ENCODE assay signal across 14 mouse cellular contexts in genomic region chr17:31613086-31613755, GRCm38 (mm10). TPM values are rescaled to one million over a fixed set of nuclear protein-coding genes. Genes with fewer than 3 reads are reported as not detected.
DNase-seq lines count a peak whose midpoint lies in the region; ATAC-seq and TF ChIP-seq lines count a peak whose summit lies in the region.
"Had no signal": no experiment of that assay in that cellular context is flagged by ENCODE, and none has a peak within 500 bp of the region (broad histone marks: within the 10 kb centered on the region; RNA-seq: fewer than 3 reads in every experiment).

No protein-coding gene starts in this region.

- intact Hi-C loops in heart, postnatal 36 days (cut with DNase I): no loop called here

- H3K4me3 ChIP-seq in lung, embryonic 14.5 days (ENCODE audit: low read depth, low read length): no peak overlapping the region
- H3K4me3 ChIP-seq in lung, adult 2 months (replicated peaks; ENCODE audit: extremely low read depth, low read depth, low read length): no peak overlapping the region
- H3K4me3 ChIP-seq in liver, postnatal 0 days (ENCODE audit: low read depth, low read length): no peak overlapping the region
- H3K4me3 ChIP-seq: embryonic facial prominence, embryonic 12.5 days; layer of hippocampus, adult 2 months; liver, embryonic 15.5 days; midbrain, embryonic 13.5 days had no signal

- no peak for ATAC-seq in lung, embryonic 14.5 days (ENCODE audit: insufficient read depth)
- 0 out of 2 replicates have a peak, but pooled peaks have one; percentile 30 for ATAC-seq in megakaryocyte-erythroid progenitor cell, adult 5-6 weeks (replicated peaks; ENCODE audit: low FRiP score, low TSS enrichment, poor library complexity, severe bottlenecking)
- no peak for ATAC-seq in liver, postnatal 0 days
- no peak for ATAC-seq in frontal cortex, adult (ENCODE audit: low TSS enrichment)
- ATAC-seq: intestine, postnatal 0 days; midbrain, embryonic 13.5 days had no signal

- H3K27ac ChIP-seq in lung, embryonic 14.5 days (ENCODE audit: low read depth): no peak overlapping the region
- no peak overlapping the region for H3K27ac ChIP-seq in liver, postnatal 0 days (ENCODE audit: low read depth)
- H3K27ac ChIP-seq: embryonic facial prominence, embryonic 12.5 days; layer of hippocampus, adult 2 months; liver, embryonic 15.5 days; midbrain, embryonic 13.5 days had no signal

- TF ChIP-seq POLR2A in lung, adult 2 months (IDR thresholded peaks at IDR 0.05; ENCODE audit: borderline replicate concordance, extremely low read depth, low read depth, low read length): no peak

- no peaks in the 10 kb centered on the region for H3K4me1 ChIP-seq in lung, embryonic 14.5 days (ENCODE audit: insufficient read depth)
- no peaks in the 10 kb centered on the region for H3K4me1 ChIP-seq in lung, adult 2 months (ENCODE audit: control insufficient read depth, insufficient read depth, low read length)
- no peaks in the 10 kb centered on the region for H3K4me1 ChIP-seq in liver, postnatal 0 days (ENCODE audit: insufficient read depth)
- H3K4me1 ChIP-seq: embryonic facial prominence, embryonic 12.5 days; liver, embryonic 15.5 days; midbrain, embryonic 13.5 days had no signal

- 0 out of 2 replicates have a peak, but pooled peaks cover 4% of the 10 kb centered on the region for H3K36me3 ChIP-seq in lung, embryonic 14.5 days (ENCODE audit: insufficient read depth)
- 0 out of 2 replicates have a peak, but pooled peaks cover 3% of the 10 kb centered on the region for H3K36me3 ChIP-seq in liver, postnatal 0 days (replicated peaks; ENCODE audit: insufficient read depth, low read length)
- H3K36me3 ChIP-seq: embryonic facial prominence, embryonic 12.5 days; midbrain, embryonic 13.5 days had no signal

- no peaks in the 10 kb centered on the region for H3K9me3 ChIP-seq in lung, embryonic 14.5 days (ENCODE audit: low read depth, low read length)
- H3K9me3 ChIP-seq in liver, postnatal 0 days (ENCODE audit: low read length): no peaks in the 10 kb centered on the region
- H3K9me3 ChIP-seq: embryonic facial prominence, embryonic 12.5 days; liver, embryonic 15.5 days; midbrain, embryonic 13.5 days had no signal

- H3K27me3 ChIP-seq in lung, embryonic 14.5 days (ENCODE audit: insufficient read depth, low read length): no peaks in the 10 kb centered on the region
- no peaks in the 10 kb centered on the region for H3K27me3 ChIP-seq in liver, postnatal 0 days (ENCODE audit: insufficient read depth, low read length)
- H3K27me3 ChIP-seq: embryonic facial prominence, embryonic 12.5 days; liver, embryonic 15.5 days; midbrain, embryonic 13.5 days had no signal

- no peak for TF ChIP-seq EP300 in liver, postnatal 0 days (IDR thresholded peaks at IDR 0.05; ENCODE audit: low read depth)

- H3K4me2 ChIP-seq in lung, embryonic 14.5 days: no peak overlapping the region
- no peak overlapping the region for H3K4me2 ChIP-seq in liver, postnatal 0 days (ENCODE audit: low read depth, low read length)
- H3K4me2 ChIP-seq: embryonic facial prominence, embryonic 12.5 days; liver, embryonic 15.5 days; midbrain, embryonic 13.5 days had no signal

- WGBS in lung, embryonic 14.5 days: 52% methylated on average over 4 of the region's 4 CpGs
- WGBS in lung, adult 2 months: 66% methylated on average over 4 of the region's 4 CpGs
- WGBS in liver, postnatal 0 days (ENCODE audit: insufficient replicate concordance): 56% methylated on average over 4 of the region's 4 CpGs

- H3K9ac ChIP-seq in lung, embryonic 14.5 days: no peak overlapping the region
- no peak overlapping the region for H3K9ac ChIP-seq in liver, postnatal 0 days (replicated peaks)
- H3K9ac ChIP-seq: embryonic facial prominence, embryonic 12.5 days; liver, embryonic 15.5 days; midbrain, embryonic 13.5 days had no signal

- no peak for TF ChIP-seq CTCF in lung, embryonic 14.5 days (IDR thresholded peaks at IDR 0.05; ENCODE audit: low read depth)
- no peak for TF ChIP-seq CTCF in lung, adult 2 months (IDR thresholded peaks at IDR 0.05; ENCODE audit: insufficient read depth, low read length)
- TF ChIP-seq CTCF in liver, postnatal 0 days (IDR thresholded peaks at IDR 0.05; ENCODE audit: low read depth): no peak

- peak; percentile 23 for DNase-seq in adrenal gland, postnatal 14 days
- DNase-seq in adrenal gland, adult (ENCODE audit: inconsistent age in 2 of 2, low spot score in 1 of 2): no peak
- peak; percentile 50 for DNase-seq in lung, embryonic 14.5 days
- no peak for DNase-seq in lung, adult 2 months
- DNase-seq in heart, postnatal 36 days: peak; percentile 23 to 45
- no peak for DNase-seq in liver, postnatal 0 days
- DNase-seq: adrenal gland, postnatal 25 days had no signal

RNA-seq across cellular contexts. Expression of gene Cbs, which starts 23.8 kb away (rescaled TPM):
- 5.6 and 49.1 TPM in 2 replicates for total RNA-seq in adrenal gland, postnatal 14 days (2021)
- 2.5 and 2.7 TPM in 2 replicates for polyA plus RNA-seq in lung, embryonic 14.5 days (2014; fragmentation: Nextera tagmentation; extraction: Ambion mirVana)
- 5.5 and 6.3 TPM in 2 replicates for polyA plus RNA-seq in lung, adult 2 months (2012; rRNA removed)
- 1 to 10 TPM; 3.0 to 3.6 TPM for total RNA-seq in heart, postnatal 36 days (2021)
- not detected in 2 replicates for total RNA-seq in megakaryocyte-erythroid progenitor cell, adult 5-6 weeks (2014; fragmentation: Nextera tagmentation)
- total RNA-seq in megakaryocyte-erythroid progenitor cell, adult 5-6 weeks (2017): 2.4 TPM in 1 of 2 replicates, not detected in the other
- polyA plus RNA-seq in liver, postnatal 0 days (2015; fragmentation: Nextera tagmentation; extraction: Ambion mirVana): 63.7 and 70.1 TPM in 2 replicates

RNA-seq across cellular contexts. Expression of gene U2af1, which starts 45.5 kb away (rescaled TPM):
- 144 and 165 TPM in 2 replicates for total RNA-seq in adrenal gland, postnatal 14 days (2021)
- 174 and 202 TPM in 2 replicates for polyA plus RNA-seq in lung, embryonic 14.5 days (2014; fragmentation: Nextera tagmentation; extraction: Ambion mirVana)
- 35.1 and 49.0 TPM in 2 replicates for polyA plus RNA-seq in lung, adult 2 months (2012; rRNA removed)
- 10 to 100 TPM; 69.0 to 71.9 TPM for total RNA-seq in heart, postnatal 36 days (2021)
- total RNA-seq in megakaryocyte-erythroid progenitor cell, adult 5-6 weeks (2014; fragmentation: Nextera tagmentation): 178 and 219 TPM in 2 replicates
- total RNA-seq in megakaryocyte-erythroid progenitor cell, adult 5-6 weeks (2017): 310 and 385 TPM in 2 replicates
- 118 and 124 TPM in 2 replicates for polyA plus RNA-seq in liver, postnatal 0 days (2015; fragmentation: Nextera tagmentation; extraction: Ambion mirVana)

RNA-seq across cellular contexts. Expression of gene Pknox1, which starts 48.7 kb away (rescaled TPM):
- total RNA-seq in adrenal gland, postnatal 14 days (2021): 21.4 and 22.1 TPM in 2 replicates
- 53.3 and 54.1 TPM in 2 replicates for polyA plus RNA-seq in lung, embryonic 14.5 days (2014; fragmentation: Nextera tagmentation; extraction: Ambion mirVana)
- polyA plus RNA-seq in lung, adult 2 months (2012; rRNA removed): 22.9 and 26.8 TPM in 2 replicates
- 1 to 10 TPM; 9.4 to 10.0 TPM for total RNA-seq in heart, postnatal 36 days (2021)
- total RNA-seq in megakaryocyte-erythroid progenitor cell, adult 5-6 weeks (2014; fragmentation: Nextera tagmentation): 18.5 and 35.2 TPM in 2 replicates
- total RNA-seq in megakaryocyte-erythroid progenitor cell, adult 5-6 weeks (2017): 15.8 and 18.2 TPM in 2 replicates
- 5.5 and 6.1 TPM in 2 replicates for polyA plus RNA-seq in liver, postnatal 0 days (2015; fragmentation: Nextera tagmentation; extraction: Ambion mirVana)

Comparison
In these comparisons a context has a peak if more than half of its experiments do, and no peak if none do; other contexts are left out.
1. DNase-seq: peak in adrenal gland, postnatal 14 days (single experiment), lung, embryonic 14.5 days (single experiment) and heart, postnatal 36 days (2 of 2); none in adrenal gland, adult (0 of 2), lung, adult 2 months (single experiment) and liver, postnatal 0 days (single experiment).